Mouse (Mus musculus) 3T3-L1 (cell line): ENCODE measurements at regions not wholly inside any gene's neighbourhood (a gene's known extent, or its start where the extent isn't known, plus 50 kb on each side); places are given as distances from the start of the nearest gene placed in this dataset.
"Not testable (repeated sequence)": the region's sequence is repeated elsewhere in the genome, so short reads cannot be mapped to it uniquely, and the experiment has no call there.

Experiments used
- DNase-seq: peaks from one replicate; pipeline ENCODE4 v3.0.0-alpha.2; 2015; ENCODE audit warnings: low read depth, low spot score

- DNase-seq: peak; percentile 2
Measured at GRCm38 (mm10) chr12:19125541-19125940, 611.2 kb downstream of the 5730507C01Rik start.

GRCm38 (mm10) chr12:19175631-19176030 lies 661.3 kb downstream of the 5730507C01Rik start:
- DNase-seq: no peak

- no peak for DNase-seq
Measured at GRCm38 (mm10) chr12:19192396-19192795, 678.1 kb downstream of the 5730507C01Rik start.

- not testable (repeated sequence) for DNase-seq
Measured at GRCm38 (mm10) chr12:19193041-19193440, 678.7 kb downstream of the 5730507C01Rik start.

- not testable (repeated sequence) for DNase-seq
Measured at GRCm38 (mm10) chr12:19223996-19224395, 709.7 kb downstream of the 5730507C01Rik start.

GRCm38 (mm10) chr12:19246731-19247130 lies 707.6 kb upstream of the Gm21863 start:
- DNase-seq: not testable (repeated sequence)

- not testable (repeated sequence) for DNase-seq
Measured at GRCm38 (mm10) chr12:19288271-19288890, 665.9 kb upstream of the Gm21863 start.

- not testable (repeated sequence) for DNase-seq
Measured at GRCm38 (mm10) chr12:19289038-19289437, 665.3 kb upstream of the Gm21863 start.

GRCm38 (mm10) chr12:19292068-19292770 lies 662.1 kb upstream of the Gm21863 start:
- not testable (repeated sequence) for DNase-seq
